Mouse (Mus musculus) heart, embryonic 12.5 days (tissue): Measurements from ENCODE around the gene Gm6401. TPM values are rescaled to one million over a fixed set of nuclear protein-coding genes. Genes with fewer than 3 reads are reported as not detected.
"Not testable (repeated sequence)": the region's sequence is repeated elsewhere in the genome, so short reads cannot be mapped to it uniquely, and the experiment has no call there.

ENCODE experiments used
- ATAC-seq: fragments of 200-750 bp; cut with Nextera tagmentation; 2 replicates; pipeline ENCODE4 v1.8.0; 2017; ENCODE audit warnings: moderate TSS enrichment, moderate library complexity; ENCODE audit not compliant: insufficient number of reproducible peaks, low FRiP score
- H3K27ac ChIP-seq: fragments of 300-500 bp; sonication (generic); 2 replicates; pipeline ENCODE4 v1.5.1; 2016; ENCODE audit warnings: mild to moderate bottlenecking, moderate library complexity; ENCODE audit not compliant: poor library complexity, severe bottlenecking
- H3K27me3 ChIP-seq: fragments of 300-500 bp; sonication (generic); replicated peaks from 2 replicates; pipeline ENCODE4 v1.6.1; 2016; ENCODE audit warnings: mild to moderate bottlenecking, moderate library complexity
- H3K36me3 ChIP-seq: fragments of 300-500 bp; sonication (generic); 2 replicates; pipeline ENCODE4 v1.6.1; 2016; ENCODE audit warnings: mild to moderate bottlenecking, moderate library complexity
- H3K4me1 ChIP-seq: fragments of 300-500 bp; sonication (generic); replicated peaks from 2 replicates; pipeline ENCODE4 v1.6.1; 2016; ENCODE audit warnings: mild to moderate bottlenecking
- H3K4me2 ChIP-seq: fragments of 300-500 bp; sonication (generic); 2 replicates; pipeline ENCODE4 v1.6.1; 2016; ENCODE audit warnings: mild to moderate bottlenecking, moderate library complexity
- H3K4me3 ChIP-seq: fragments of 300-500 bp; sonication (generic); 2 replicates; pipeline ENCODE4 v1.5.1; 2016; ENCODE audit warnings: mild to moderate bottlenecking
- H3K9ac ChIP-seq: fragments of 300-500 bp; sonication (generic); 2 replicates; pipeline ENCODE4 v1.6.1; 2016; ENCODE audit warnings: mild to moderate bottlenecking, moderate library complexity
- H3K9me3 ChIP-seq: fragments of 300-500 bp; sonication (generic); replicated peaks from 2 replicates; pipeline ENCODE4 v1.6.1; 2016; ENCODE audit warnings: mild to moderate bottlenecking, moderate library complexity
- WGBS: fragments of 180-500 bp; shearing (Covaris S2); methylation state at CpG from one replicate; pipeline ENCODE4 v1.1.7; 2016; 5-methylcytosine and 5-hydroxymethylcytosine counted together
- polyA plus RNA-seq: library from polyadenylated mRNA; unstranded; fragments of >200 nt; fragmentation: Nextera tagmentation; extraction: Ambion mirVana; gene quantifications from 2 replicates; pipeline ENCODE4 v1.2.1, GENCODE M21; 2016

Gene Gm6401
- polyA plus RNA-seq = not detected in 2 replicates

GRCm38 (mm10) chr14:41967827-41968226 is at the start of gene Gm6401:
TSS of gene Gm6401 (minus strand) at chr14:41967927.
- H3K27me3 ChIP-seq, H3K4me2 ChIP-seq, H3K4me1 ChIP-seq, H3K27ac ChIP-seq, H3K9ac ChIP-seq, ATAC-seq, H3K9me3 ChIP-seq, H3K4me3 ChIP-seq, H3K36me3 ChIP-seq: not testable (repeated sequence)
- 52% methylated on average over 1 of the region's 1 CpGs for WGBS

- not testable (repeated sequence) for H3K4me1 ChIP-seq, H3K27me3 ChIP-seq, H3K9me3 ChIP-seq, H3K9ac ChIP-seq, H3K27ac ChIP-seq, H3K4me3 ChIP-seq, H3K4me2 ChIP-seq, H3K36me3 ChIP-seq, ATAC-seq
- WGBS = 67% methylated on average over 1 of the region's 1 CpGs
Observed at GRCm38 (mm10) chr14:41983225-41983624, 15.5 kb upstream of the Gm6401 start, which contains the start of gene Gm3543. TSS of gene Gm3543 (minus strand) at chr14:41983325.

GRCm38 (mm10) chr14:41968596-41968995 is 869 bp upstream of the Gm6401 start:
- not testable (repeated sequence) for H3K4me3 ChIP-seq, H3K36me3 ChIP-seq, H3K4me1 ChIP-seq, H3K9ac ChIP-seq, H3K27ac ChIP-seq, H3K9me3 ChIP-seq, ATAC-seq, H3K4me2 ChIP-seq, H3K27me3 ChIP-seq
- WGBS = 53% methylated on average over 3 of the region's 3 CpGs

- 58% methylated on average over 4 of the region's 4 CpGs for WGBS
- not testable (repeated sequence) for ATAC-seq
Observed at GRCm38 (mm10) chr14:41964095-41964494, 3.6 kb downstream of the Gm6401 start.

DNA sequence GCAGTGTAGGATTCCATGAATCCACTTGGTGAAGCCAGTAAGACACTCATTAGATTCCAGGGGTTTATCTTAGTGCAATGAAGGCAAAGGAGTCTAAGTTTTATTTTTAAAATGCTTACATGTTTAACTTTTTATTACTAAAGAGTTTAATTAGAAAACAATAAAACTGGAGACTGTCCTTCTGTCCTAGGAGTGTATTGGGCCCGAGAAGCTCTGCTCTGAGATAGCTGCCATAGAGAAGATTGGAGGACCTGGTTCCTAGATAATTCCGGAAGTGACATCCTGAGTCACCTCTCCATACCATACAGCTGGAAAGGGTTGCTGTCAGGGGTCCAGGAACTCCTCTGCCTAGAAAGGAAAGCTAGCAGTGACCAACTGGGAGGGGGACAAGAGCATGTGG is 24.0 kb downstream of the Gm6401 start, which contains the start of gene 1700024B05Rik:
Gene 1700024B05Rik (plus strand): TSS at position 301 of the 400 bp plus-strand sequence.
- not testable (repeated sequence) for H3K9me3 ChIP-seq, H3K9ac ChIP-seq, H3K4me2 ChIP-seq, H3K36me3 ChIP-seq, ATAC-seq, H3K4me3 ChIP-seq, H3K27me3 ChIP-seq, H3K27ac ChIP-seq, H3K4me1 ChIP-seq
- WGBS = 59% methylated on average over 2 of the region's 2 CpGs

More at GRCm38 (mm10) chr14:41964095-41964494, 3.6 kb downstream of the Gm6401 start:
- H3K27ac ChIP-seq, H3K4me1 ChIP-seq, H3K27me3 ChIP-seq, H3K4me2 ChIP-seq, H3K9me3 ChIP-seq, H3K9ac ChIP-seq, H3K4me3 ChIP-seq, H3K36me3 ChIP-seq: not testable (repeated sequence)

DNA sequence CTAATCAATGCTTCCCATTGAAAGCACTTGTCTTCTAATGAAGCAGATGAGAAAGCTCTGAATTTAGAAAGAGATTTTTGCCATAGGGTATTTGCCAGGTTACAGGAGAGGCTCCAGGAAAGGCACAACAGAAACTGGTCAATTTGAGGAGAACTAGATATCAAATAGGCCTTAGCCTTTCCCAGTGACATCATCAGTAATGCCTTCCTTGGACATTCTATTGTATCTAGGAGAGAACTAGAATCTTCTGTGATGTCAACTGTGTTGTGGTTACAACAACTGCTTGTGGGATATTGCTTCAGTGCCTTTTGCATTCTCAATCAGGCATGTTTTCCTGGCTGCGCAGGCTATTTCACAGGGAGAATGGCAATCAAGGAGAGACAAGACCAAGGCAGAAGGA is 43.1 kb downstream of the Gm6401 start, which contains the start of gene 1700049E17Rik1:
Gene 1700049E17Rik1 (plus strand): TSS at position 301 of the 400 bp plus-strand sequence.
- H3K9me3 ChIP-seq, H3K27me3 ChIP-seq, H3K36me3 ChIP-seq, H3K4me1 ChIP-seq, H3K4me3 ChIP-seq, H3K4me2 ChIP-seq, H3K27ac ChIP-seq, ATAC-seq, H3K9ac ChIP-seq: not testable (repeated sequence)
- WGBS = no CpG with 5 or more reads among the region's 1 CpGs

Other genes with a start within 250 kb of the Gm6401 start
- gene Gm7929, start 217.3 kb downstream of the Gm6401 start, polyA plus RNA-seq = not detected in 2 replicates
- not detected in 2 replicates for gene Gm47189, start 195.5 kb downstream of the Gm6401 start, polyA plus RNA-seq
- gene Gm7980, start 60.6 kb downstream of the Gm6401 start, polyA plus RNA-seq = not detected in 2 replicates
- gene 1700049E17Rik1, start 43.0 kb downstream of the Gm6401 start, polyA plus RNA-seq = not detected in 2 replicates
- gene 1700024B05Rik, start 23.9 kb downstream of the Gm6401 start, polyA plus RNA-seq = not detected in 2 replicates
- not detected in 2 replicates for gene Gm3543, start 15.4 kb upstream of the Gm6401 start, polyA plus RNA-seq
- not detected in 2 replicates for gene Gm7951, start 149.4 kb upstream of the Gm6401 start, polyA plus RNA-seq
- gene Gm17027, start 194.7 kb upstream of the Gm6401 start, polyA plus RNA-seq = not detected in 2 replicates
- not detected in 2 replicates for gene Gm3573, start 222.9 kb upstream of the Gm6401 start, polyA plus RNA-seq